Mouse (Mus musculus) testis, adult 2 months (tissue): ENCODE results near the gene Myo1g. TPM values are rescaled to one million over a fixed set of nuclear protein-coding genes. Genes with fewer than 3 reads are reported as not detected.

Experiments used
- H3K27ac ChIP-seq: fragments of 200-500 bp; 2 replicates; pipeline ENCODE4 v1.5.1; 2012; ENCODE audit warnings: low read depth, low read length; ENCODE audit not compliant: control insufficient read depth, insufficient read depth
- H3K27me3 ChIP-seq: fragments of 200-500 bp; 2 replicates; pipeline ENCODE4 v1.6.1; 2012; ENCODE audit warnings: mild to moderate bottlenecking, low read length, moderate library complexity; ENCODE audit not compliant: control insufficient read depth, insufficient read depth
- H3K36me3 ChIP-seq: fragments of 200-500 bp; 2 replicates; pipeline ENCODE4 v1.6.1; 2012; ENCODE audit warnings: mild to moderate bottlenecking, low read length; ENCODE audit not compliant: control insufficient read depth, insufficient read depth
- H3K4me1 ChIP-seq: fragments of 200-500 bp; 2 replicates; pipeline ENCODE4 v1.6.1; 2012; ENCODE audit warnings: low read length; ENCODE audit not compliant: control insufficient read depth, insufficient read depth
- H3K4me3 ChIP-seq: fragments of 200-500 bp; 2 replicates; pipeline ENCODE4 v1.5.1; 2012; ENCODE audit warnings: low read depth, mild to moderate bottlenecking, low read length, moderate library complexity, mixed read lengths; ENCODE audit not compliant: control insufficient read depth
- CTCF ChIP-seq: fragments of 200-500 bp; IDR thresholded peaks from 2 replicates; pipeline ENCODE4 v1.5.1; 2012; ENCODE audit warnings: low read depth, mild to moderate bottlenecking, inconsistent platforms, low read length, moderate library complexity; ENCODE audit not compliant: control insufficient read depth, insufficient read depth, insufficient replicate concordance
- POLR2A ChIP-seq: fragments of 200-500 bp; IDR thresholded peaks from 2 replicates; pipeline ENCODE4 v1.6.1; 2012; ENCODE audit warnings: low read depth, mild to moderate bottlenecking, inconsistent platforms, low read length, moderate library complexity; ENCODE audit not compliant: control insufficient read depth
- polyA plus RNA-seq: library from polyadenylated mRNA; depleted of rRNA; stranded (reverse); fragments of >200 nt; gene quantifications from 2 replicates; pipeline ENCODE4 v1.2.3, GENCODE M21; 2012; rRNA removed

Gene Myo1g
- polyA plus RNA-seq = 0.31 and 0.46 TPM in 2 replicates

- H3K27ac ChIP-seq = no peak within 1 kb of the TSS
- no peak within 1 kb of the TSS for H3K4me3 ChIP-seq
- TF ChIP-seq POLR2A (no peak), CTCF (no peak)
- H3K36me3 ChIP-seq = no peaks in the 10 kb centered on the region; the same call in 1 of the 2 replicates
- no peaks in the 10 kb centered on the region for H3K27me3 ChIP-seq
- H3K4me1 ChIP-seq = peaks cover 7% of the 10 kb centered on the region
Measured at GRCm38 (mm10) chr11:6520507-6521173, at the start of gene Myo1g. TSS of gene Myo1g (minus strand) at chr11:6520965.

GRCm38 (mm10) chr11:6569410-6569777 is 48.6 kb upstream of the Myo1g start:
- Histone ChIP-seq H3K4me1 (no peaks in the 10 kb centered on the region; the same call in 1 of the 2 replicates), H3K36me3 (no peaks in the 10 kb centered on the region), H3K27me3 (no peaks in the 10 kb centered on the region), H3K27ac (no peak overlapping the region), H3K4me3 (no peak overlapping the region)
- no peak for TF ChIP-seq CTCF
- TF ChIP-seq POLR2A = no peak

GRCm38 (mm10) chr11:6568584-6569409 is 48.0 kb upstream of the Myo1g start:
- no peak for TF ChIP-seq CTCF
- no peak for TF ChIP-seq POLR2A
- Histone ChIP-seq H3K36me3 (no peaks in the 10 kb centered on the region), H3K4me3 (no peak overlapping the region), H3K4me1 (no peaks in the 10 kb centered on the region; the same call in 1 of the 2 replicates), H3K27me3 (no peaks in the 10 kb centered on the region), H3K27ac (no peak overlapping the region)

GRCm38 (mm10) chr11:6567951-6568350 is 47.2 kb upstream of the Myo1g start:
- H3K4me1 ChIP-seq = no peaks in the 10 kb centered on the region; the same call in 1 of the 2 replicates
- H3K4me3 ChIP-seq = no peak overlapping the region
- no peak for TF ChIP-seq CTCF
- TF ChIP-seq POLR2A = no peak
- H3K27me3 ChIP-seq = no peaks in the 10 kb centered on the region
- H3K27ac ChIP-seq = no peak overlapping the region
- H3K36me3 ChIP-seq = no peaks in the 10 kb centered on the region

- no peak for TF ChIP-seq CTCF
- no peak for TF ChIP-seq POLR2A
- no peaks in the 10 kb centered on the region for H3K36me3 ChIP-seq
Measured at GRCm38 (mm10) chr11:6566496-6566895, 45.7 kb upstream of the Myo1g start.

GRCm38 (mm10) chr11:6563201-6563600 is 42.4 kb upstream of the Myo1g start:
- peaks cover 4% of the 10 kb centered on the region for H3K4me1 ChIP-seq
- H3K4me3 ChIP-seq = no peak overlapping the region
- TF ChIP-seq CTCF (no peak), POLR2A (no peak)
- no peaks in the 10 kb centered on the region for H3K36me3 ChIP-seq
- no peaks in the 10 kb centered on the region for H3K27me3 ChIP-seq
- no peak overlapping the region for H3K27ac ChIP-seq

More at GRCm38 (mm10) chr11:6566496-6566895, 45.7 kb upstream of the Myo1g start:
- H3K4me1 ChIP-seq = no peaks in the 10 kb centered on the region; the same call in 1 of the 2 replicates
- no peak overlapping the region for H3K27ac ChIP-seq
- H3K27me3 ChIP-seq = no peaks in the 10 kb centered on the region
- H3K4me3 ChIP-seq = no peak overlapping the region

GRCm38 (mm10) chr11:6562359-6562758 is 41.6 kb upstream of the Myo1g start:
- H3K4me3 ChIP-seq = no peak overlapping the region
- H3K27me3 ChIP-seq = no peaks in the 10 kb centered on the region
- TF ChIP-seq CTCF (no peak), POLR2A (no peak)
- no peaks in the 10 kb centered on the region for H3K36me3 ChIP-seq
- peaks cover 4% of the 10 kb centered on the region for H3K4me1 ChIP-seq
- no peak overlapping the region for H3K27ac ChIP-seq
